9 mouse cellular contexts compared by ENCODE assay signal in genomic region chr6:77650127-77650526, GRCm38 (mm10).
A peak's percentile ranks its signal among the peaks of the same experiment; 100 is the strongest.
DNase-seq lines count a peak whose midpoint lies in the region; ATAC-seq and TF ChIP-seq lines count a peak whose summit lies in the region.
"Had no signal": no experiment of that assay in that cellular context is flagged by ENCODE, and none has a peak within 500 bp of the region (broad histone marks: within the 10 kb centered on the region; RNA-seq: fewer than 3 reads in every experiment).

No protein-coding gene starts in this region.

- no peak overlapping the region for H3K4me2 ChIP-seq in intestine, embryonic 14.5 days (ENCODE audit: low read length)
- no peak overlapping the region for H3K4me2 ChIP-seq in intestine, embryonic 16.5 days (ENCODE audit: low read depth, low read length)
- no peak overlapping the region for H3K4me2 ChIP-seq in hindbrain, embryonic 14.5 days (replicated peaks)
- H3K4me2 ChIP-seq: limb, embryonic 15.5 days had no signal

- no peaks in the 10 kb centered on the region for H3K4me1 ChIP-seq in intestine, embryonic 14.5 days (replicated peaks; ENCODE audit: control insufficient read depth, insufficient read depth, low read length)
- H3K4me1 ChIP-seq in intestine, embryonic 16.5 days (ENCODE audit: control insufficient read depth, insufficient read depth, low read length): no peaks in the 10 kb centered on the region
- no peaks in the 10 kb centered on the region for H3K4me1 ChIP-seq in cortical plate, adult 2 months (ENCODE audit: control insufficient read depth, insufficient read depth, low read length)
- H3K4me1 ChIP-seq in hindbrain, embryonic 14.5 days (replicated peaks; ENCODE audit: control insufficient read depth, insufficient read depth, low read length): no peaks in the 10 kb centered on the region; the same call in 1 of the 2 replicates
- H3K4me1 ChIP-seq: limb, embryonic 15.5 days had no signal

- no peak overlapping the region for H3K9ac ChIP-seq in intestine, embryonic 14.5 days (ENCODE audit: low read length)
- H3K9ac ChIP-seq in intestine, embryonic 16.5 days (ENCODE audit: low read depth, low read length): no peak overlapping the region
- no peak overlapping the region for H3K9ac ChIP-seq in hindbrain, embryonic 14.5 days
- H3K9ac ChIP-seq: limb, embryonic 15.5 days had no signal

- no peaks in the 10 kb centered on the region for H3K36me3 ChIP-seq in intestine, embryonic 14.5 days (ENCODE audit: control insufficient read depth, insufficient read depth, low read length)
- H3K36me3 ChIP-seq in intestine, embryonic 16.5 days (ENCODE audit: control insufficient read depth, insufficient read depth, low read length): no peaks in the 10 kb centered on the region
- H3K36me3 ChIP-seq in hindbrain, embryonic 14.5 days (replicated peaks; ENCODE audit: control insufficient read depth, insufficient read depth): no peaks in the 10 kb centered on the region
- H3K36me3 ChIP-seq: limb, embryonic 15.5 days had no signal

- intact Hi-C loops in left cerebral cortex, postnatal 10 days (cut with DNase I): loop anchor here (5.0 to 10.0 kb wide), 2 partner anchors 185 to 672 kb away; no protein-coding TSS in a partner anchor

- no peak overlapping the region for H3K4me3 ChIP-seq in intestine, embryonic 14.5 days (ENCODE audit: low read depth, low read length)
- no peak overlapping the region for H3K4me3 ChIP-seq in intestine, embryonic 16.5 days (ENCODE audit: low read length)
- no peak overlapping the region for H3K4me3 ChIP-seq in cortical plate, adult 2 months (ENCODE audit: insufficient read depth, low read length)
- no peak overlapping the region for H3K4me3 ChIP-seq in hindbrain, embryonic 14.5 days (replicated peaks; ENCODE audit: low read length)
- H3K4me3 ChIP-seq: limb, embryonic 15.5 days had no signal

- 0 out of 2 replicates have a peak, but pooled peaks have one; percentile 40 for ATAC-seq in intestine, embryonic 14.5 days (replicated peaks; ENCODE audit: low FRiP score, low TSS enrichment, low read depth)
- ATAC-seq in intestine, embryonic 16.5 days: no peak
- no peak for ATAC-seq in hindbrain, embryonic 14.5 days (ENCODE audit: low FRiP score)

- WGBS in intestine, embryonic 14.5 days: 11% methylated on average over 6 of the region's 6 CpGs
- 13% methylated on average over 6 of the region's 6 CpGs for WGBS in intestine, embryonic 16.5 days
- WGBS in hindbrain, embryonic 14.5 days: 12% methylated on average over 6 of the region's 6 CpGs

- peak; percentile 76 for DNase-seq in intestine, embryonic 14.5 days (ENCODE audit: low spot score)
- peak; percentile 12 for DNase-seq in adipocyte (ENCODE audit: low spot score)
- DNase-seq in hindbrain, embryonic 14.5 days (ENCODE audit: low spot score): peak; percentile 82
- peak; percentile 39 to 54 for DNase-seq in left cerebral cortex, postnatal 10 days (ENCODE audit: extremely low spot score in 1 of 2, low spot score in 2 of 2)
- DNase-seq in ovary, postnatal 36 days (ENCODE audit: low spot score): peak; percentile 40
- no peak for DNase-seq in natural killer cell, adult 2 months (ENCODE audit: low spot score in 2 of 2)

- no peak for TF ChIP-seq POLR2A in cortical plate, adult 2 months (IDR thresholded peaks at IDR 0.05; ENCODE audit: extremely low read depth, insufficient read depth, low read length)

- no peaks in the 10 kb centered on the region for H3K9me3 ChIP-seq in intestine, embryonic 14.5 days (ENCODE audit: control insufficient read depth, low read length)
- no peaks in the 10 kb centered on the region for H3K9me3 ChIP-seq in intestine, embryonic 16.5 days (ENCODE audit: control insufficient read depth, low read length)
- H3K9me3 ChIP-seq in hindbrain, embryonic 14.5 days (ENCODE audit: control insufficient read depth, low read length): no peaks in the 10 kb centered on the region
- H3K9me3 ChIP-seq: limb, embryonic 15.5 days had no signal

- no peaks in the 10 kb centered on the region for H3K27me3 ChIP-seq in intestine, embryonic 14.5 days (replicated peaks; ENCODE audit: control insufficient read depth, insufficient read depth, low read length)
- no peaks in the 10 kb centered on the region for H3K27me3 ChIP-seq in intestine, embryonic 16.5 days (replicated peaks; ENCODE audit: control insufficient read depth, insufficient read depth, low read length)
- H3K27me3 ChIP-seq in hindbrain, embryonic 14.5 days (ENCODE audit: control insufficient read depth, insufficient read depth, low read length): no peaks in the 10 kb centered on the region
- H3K27me3 ChIP-seq: limb, embryonic 15.5 days had no signal

- peak; percentile 84 for TF ChIP-seq CTCF in cortical plate, adult 2 months (IDR thresholded peaks at IDR 0.05; ENCODE audit: extremely low read depth, insufficient read depth, low read length)

- H3K27ac ChIP-seq in intestine, embryonic 14.5 days (ENCODE audit: low read depth): no peak overlapping the region
- no peak overlapping the region for H3K27ac ChIP-seq in intestine, embryonic 16.5 days (ENCODE audit: low read length)
- no peak overlapping the region for H3K27ac ChIP-seq in cortical plate, adult 2 months (ENCODE audit: insufficient read depth, low read length)
- no peak overlapping the region for H3K27ac ChIP-seq in hindbrain, embryonic 14.5 days
- H3K27ac ChIP-seq: limb, embryonic 15.5 days had no signal

Comparison
In these comparisons a context has a peak if more than half of its experiments do, and no peak if none do; other contexts are left out.
1. DNase-seq: peak in intestine, embryonic 14.5 days (single experiment), adipocyte (single experiment), hindbrain, embryonic 14.5 days (single experiment), left cerebral cortex, postnatal 10 days (2 of 2) and ovary, postnatal 36 days (single experiment); none in natural killer cell, adult 2 months (0 of 2).